Mouse (Mus musculus) midbrain, embryonic 16.5 days (tissue): ENCODE results near the gene Gm28048. TPM values are rescaled to one million over a fixed set of nuclear protein-coding genes. Genes with fewer than 3 reads are reported as not detected.

Experiments used
- ATAC-seq: fragments of 200-750 bp; cut with Nextera tagmentation; 2 replicates; pipeline ENCODE4 v1.8.0; 2017; ENCODE audit warnings: moderate TSS enrichment
- H3K27ac ChIP-seq: fragments of 300-500 bp; sonication (generic); 2 replicates; pipeline ENCODE4 v1.5.1; 2014; ENCODE audit warnings: mild to moderate bottlenecking, low read length, mixed read lengths
- H3K27me3 ChIP-seq: fragments of 300-500 bp; sonication (generic); 2 replicates; pipeline ENCODE4 v1.6.1; 2014; ENCODE audit warnings: low read depth, low read length, mixed read lengths; ENCODE audit not compliant: control insufficient read depth, insufficient read depth
- H3K36me3 ChIP-seq: fragments of 300-500 bp; sonication (generic); 2 replicates; pipeline ENCODE4 v1.6.1; 2014; ENCODE audit warnings: mild to moderate bottlenecking, low read length, moderate library complexity, mixed read lengths; ENCODE audit not compliant: control insufficient read depth, insufficient read depth
- H3K4me1 ChIP-seq: fragments of 300-500 bp; sonication (generic); 2 replicates; pipeline ENCODE4 v1.6.1; 2014; ENCODE audit warnings: mild to moderate bottlenecking, low read length, mixed read lengths; ENCODE audit not compliant: control insufficient read depth, insufficient read depth
- H3K4me2 ChIP-seq: fragments of 300-500 bp; sonication (generic); 2 replicates; pipeline ENCODE4 v1.6.1; 2014; ENCODE audit warnings: mild to moderate bottlenecking, low read length, mixed read lengths
- H3K4me3 ChIP-seq: fragments of 300-500 bp; sonication (generic); 2 replicates; pipeline ENCODE4 v1.5.1; 2014; ENCODE audit warnings: low read depth, mild to moderate bottlenecking, low read length, moderate library complexity, mixed read lengths
- H3K9ac ChIP-seq: fragments of 300-500 bp; sonication (generic); 2 replicates; pipeline ENCODE4 v1.6.1; 2014; ENCODE audit warnings: low read depth, low read length, mixed read lengths
- H3K9me3 ChIP-seq: fragments of 300-500 bp; sonication (generic); replicated peaks from 2 replicates; pipeline ENCODE4 v1.6.1; 2014; ENCODE audit warnings: mild to moderate bottlenecking, low read length, mixed read lengths; ENCODE audit not compliant: control insufficient read depth, poor library complexity, severe bottlenecking
- WGBS: fragments of 180-500 bp; shearing (Covaris S2); extraction: QIAGEN DNeasy Blood & Tissue Kit; methylation state at CpG from one replicate; pipeline ENCODE4 v1.1.7; 2014; 5-methylcytosine and 5-hydroxymethylcytosine counted together
- polyA plus RNA-seq: library from polyadenylated mRNA; unstranded; fragments of >200 nt; fragmentation: Nextera tagmentation; extraction: Ambion mirVana; gene quantifications from 2 replicates; pipeline ENCODE4 v1.2.1, GENCODE M21; 2015

Gm28048 gene
- polyA plus RNA-seq, 1 experiment from 2014 or later = 2.9 TPM

- WGBS = 90% methylated on average over 5 of the region's 5 CpGs
Observed at GRCm38 (mm10) chr11:22791726-22792125, 190.2 kb downstream of the Gm28048 start.

GRCm38 (mm10) chr11:22787833-22788232, 194.1 kb downstream of the Gm28048 start:
- no peak overlapping the region for H3K4me2 ChIP-seq
- ATAC-seq = no peak
- no peak overlapping the region for H3K4me3 ChIP-seq
- H3K4me1 ChIP-seq = no peaks in the 10 kb centered on the region
- no peak overlapping the region for H3K27ac ChIP-seq
- no peak overlapping the region for H3K9ac ChIP-seq
- 86% methylated on average over 2 of the region's 2 CpGs for WGBS
- H3K27me3 ChIP-seq = no peaks in the 10 kb centered on the region
- H3K36me3 ChIP-seq = no peaks in the 10 kb centered on the region
- no peaks in the 10 kb centered on the region for H3K9me3 ChIP-seq

More at GRCm38 (mm10) chr11:22791726-22792125, 190.2 kb downstream of the Gm28048 start:
- Histone ChIP-seq H3K27me3 (no peaks in the 10 kb centered on the region), H3K4me2 (no peak overlapping the region), H3K9ac (no peak overlapping the region), H3K27ac (no peak overlapping the region), H3K4me3 (no peak overlapping the region), H3K4me1 (no peaks in the 10 kb centered on the region), H3K9me3 (no peaks in the 10 kb centered on the region), H3K36me3 (no peaks in the 10 kb centered on the region)
- ATAC-seq = no peak

Other genes starting within 250 kb of the Gm28048 start
- 1.6 and 3.5 TPM in 2 replicates for gene B3gnt2, start 121.1 kb downstream of the Gm28048 start, polyA plus RNA-seq
- gene Zrsr1, start 10.1 kb downstream of the Gm28048 start, polyA plus RNA-seq = 6.1 and 7.1 TPM in 2 replicates
- 248 and 268 TPM in 2 replicates for gene Commd1, start 292 bp upstream of the Gm28048 start, polyA plus RNA-seq
- 276 and 291 TPM in 2 replicates for gene Cct4, start 8.4 kb upstream of the Gm28048 start, polyA plus RNA-seq
- gene Fam161a, start 25.4 kb upstream of the Gm28048 start, polyA plus RNA-seq = 5.4 and 6.7 TPM in 2 replicates